Mouse (Mus musculus) liver, adult 2 months (tissue): Measurements from ENCODE around the gene Scml2. TPM values are rescaled to one million over a fixed set of nuclear protein-coding genes. Genes with fewer than 3 reads are reported as not detected.
A peak's percentile ranks its signal among the peaks of the same experiment; 100 is the strongest.
"Not testable (repeated sequence)": the region's sequence is repeated elsewhere in the genome, so short reads cannot be mapped to it uniquely, and the experiment has no call there.

Source experiments
- DNase-seq: peaks from one replicate; pipeline ENCODE4 v3.0.0-alpha.2; 2011; ENCODE audit warnings: low read depth, low spot score; ENCODE audit errors: extremely low read depth
- H3K27ac ChIP-seq: fragments of 200-500 bp; replicated peaks from 2 replicates; pipeline ENCODE4 v1.5.1; 2012; ENCODE audit warnings: low read depth, mild to moderate bottlenecking, control low read depth, inconsistent platforms, low read length; ENCODE audit not compliant: insufficient read depth
- H3K27me3 ChIP-seq: fragments of 200-500 bp; 2 replicates; pipeline ENCODE4 v1.6.1; 2012; ENCODE audit warnings: mild to moderate bottlenecking, moderate library complexity, low read length, inconsistent platforms; ENCODE audit not compliant: control insufficient read depth, insufficient read depth
- H3K36me3 ChIP-seq: fragments of 200-500 bp; 2 replicates; pipeline ENCODE4 v1.6.1; 2012; ENCODE audit warnings: low read length, inconsistent platforms; ENCODE audit not compliant: control insufficient read depth, insufficient read depth
- H3K4me1 ChIP-seq: fragments of 200-500 bp; 2 replicates; pipeline ENCODE4 v1.6.1; 2011; ENCODE audit warnings: low read length; ENCODE audit not compliant: control insufficient read depth, insufficient read depth
- H3K4me3 ChIP-seq: fragments of 200-500 bp; 2 replicates; pipeline ENCODE4 v1.5.1; 2011; ENCODE audit warnings: low read depth, mild to moderate bottlenecking, control low read depth, low read length, moderate library complexity; ENCODE audit not compliant: insufficient read depth
- H3K79me2 ChIP-seq: fragments of 200-500 bp; 2 replicates; pipeline ENCODE4 v1.6.1; 2012; ENCODE audit warnings: inconsistent platforms, mild to moderate bottlenecking, low read length, moderate library complexity; ENCODE audit not compliant: control insufficient read depth, insufficient read depth
- H3K9ac ChIP-seq: fragments of 200-500 bp; 2 replicates; pipeline ENCODE4 v1.6.1; 2012; ENCODE audit warnings: low read depth, mild to moderate bottlenecking, control low read depth, inconsistent platforms, low read length
- CTCF ChIP-seq: fragments of 200-500 bp; IDR thresholded peaks from 2 replicates; pipeline ENCODE4 v1.5.1; 2011; ENCODE audit warnings: low read depth, low read length, control low read depth
- POLR2A ChIP-seq: fragments of 200-500 bp; IDR thresholded peaks from 2 replicates; pipeline ENCODE4 v1.6.1; 2011; ENCODE audit warnings: low read length, control low read depth; ENCODE audit not compliant: insufficient read depth; ENCODE audit errors: extremely low read depth
- WGBS: fragments of 180-500 bp; shearing (Covaris S2); methylation state at CpG from one replicate; pipeline ENCODE4 v1.1.7; 2018; 5-methylcytosine and 5-hydroxymethylcytosine counted together
- polyA plus RNA-seq: library from polyadenylated mRNA; depleted of rRNA; stranded (reverse); fragments of >200 nt; gene quantifications from 2 replicates; pipeline ENCODE4 v1.2.3, GENCODE M21; 2012; rRNA removed
- total RNA-seq: library from RNA; depleted of rRNA; stranded (reverse); fragments of >200 nt; gene quantifications from 2 replicates; pipeline ENCODE4 v1.2.3, GENCODE M21; 2014; rRNA removed

Gene Scml2
- 0.20 TPM in 1 of 2 replicates, not detected in the other for total RNA-seq
- not detected in 2 replicates for polyA plus RNA-seq

GRCm38 (mm10) chrX:161116893-161117292, at the start of gene Scml2:
Gene Scml2, plus strand, starts transcription at chrX:161117193.
- no CpG with 5 or more reads among the region's 14 CpGs for WGBS
- not testable (repeated sequence) for H3K79me2 ChIP-seq, H3K4me1 ChIP-seq, DNase-seq, H3K27me3 ChIP-seq, H3K27ac ChIP-seq, H3K4me3 ChIP-seq, H3K36me3 ChIP-seq, H3K9ac ChIP-seq

GRCm38 (mm10) chrX:161075576-161075975, 41.4 kb upstream of the Scml2 start:
- not testable (repeated sequence) for H3K79me2 ChIP-seq, H3K27me3 ChIP-seq, H3K9ac ChIP-seq, H3K4me3 ChIP-seq, H3K36me3 ChIP-seq, H3K4me1 ChIP-seq, H3K27ac ChIP-seq, DNase-seq
- WGBS: 83% methylated on average over 6 of the region's 6 CpGs

GRCm38 (mm10) chrX:161162314-161163068, 45.5 kb downstream of the Scml2 start:
- no peak for TF ChIP-seq CTCF
- TF ChIP-seq POLR2A: no peak
- Histone ChIP-seq H3K9ac (peak overlapping the region; percentile 11; the same call in 1 of the 2 replicates), H3K27me3 (no peaks in the 10 kb centered on the region), H3K4me1 (no peaks in the 10 kb centered on the region), H3K4me3 (peak overlapping the region; percentile 66), H3K79me2 (no peaks in the 10 kb centered on the region), H3K27ac (no peak overlapping the region), H3K36me3 (no peaks in the 10 kb centered on the region)
- WGBS: 1% methylated on average over 21 of the region's 22 CpGs
- DNase-seq: peak; percentile 1

GRCm38 (mm10) chrX:161163069-161163416, 46.0 kb downstream of the Scml2 start:
- Histone ChIP-seq H3K27me3 (no peaks in the 10 kb centered on the region), H3K27ac (no peak overlapping the region), H3K4me1 (no peaks in the 10 kb centered on the region), H3K4me3 (peak overlapping the region; percentile 66), H3K36me3 (no peaks in the 10 kb centered on the region), H3K9ac (no peak overlapping the region; the same call in 1 of the 2 replicates), H3K79me2 (no peaks in the 10 kb centered on the region)
- no peak for DNase-seq
- WGBS: 5% methylated on average over 6 of the region's 6 CpGs
- no peak for TF ChIP-seq POLR2A

- H3K9ac ChIP-seq: not testable (repeated sequence)
- 83% methylated on average over 2 of the region's 2 CpGs for WGBS
Observed at GRCm38 (mm10) chrX:161287156-161287555, 170.2 kb downstream of the Scml2 start, which contains the start of gene Gm15262. Gene Gm15262, plus strand, starts transcription at chrX:161287456.

More at GRCm38 (mm10) chrX:161287156-161287555, 170.2 kb downstream of the Scml2 start, which contains the start of gene Gm15262:
- not testable (repeated sequence) for H3K36me3 ChIP-seq, H3K4me3 ChIP-seq, H3K27me3 ChIP-seq, H3K4me1 ChIP-seq, DNase-seq, H3K79me2 ChIP-seq, H3K27ac ChIP-seq

Other genes with a start within 250 kb of the Scml2 start
- gene Gja6, start 210.1 kb upstream of the Scml2 start, total RNA-seq: 0.34 and 0.65 TPM in 2 replicates
- 0.04 and 0.11 TPM in 2 replicates for gene Gja6, start 210.1 kb upstream of the Scml2 start, polyA plus RNA-seq
- 2.9 and 3.2 TPM in 2 replicates for gene Cdkl5, start 122.5 kb upstream of the Scml2 start, total RNA-seq
- gene Cdkl5, start 122.5 kb upstream of the Scml2 start, polyA plus RNA-seq: 0.60 and 0.73 TPM in 2 replicates
- not detected in 2 replicates for gene Gm15262, start 170.3 kb downstream of the Scml2 start, total RNA-seq
- gene Gm15262, start 170.3 kb downstream of the Scml2 start, polyA plus RNA-seq: not detected in 2 replicates